30 mouse cellular contexts compared by ENCODE assay signal in the genomic region with DNA sequence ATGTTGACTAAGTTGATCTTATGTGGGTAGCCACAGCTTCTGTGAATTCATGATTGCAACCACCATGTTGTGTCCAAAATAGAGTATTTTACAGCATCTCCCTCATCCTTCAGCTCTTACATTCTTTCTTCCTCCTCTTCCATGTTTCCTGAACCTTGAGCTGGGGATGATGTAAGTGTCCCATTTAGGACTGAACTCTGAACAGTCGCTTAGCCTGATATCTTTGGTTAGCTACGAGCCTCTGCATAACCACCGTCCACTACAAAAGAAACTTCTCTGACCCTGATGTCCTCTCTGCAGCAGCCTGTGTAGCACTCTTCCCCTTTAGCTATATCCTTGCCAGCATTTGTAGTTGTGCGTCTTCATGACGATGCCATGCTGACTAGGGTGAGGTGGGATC. TPM values are rescaled to one million over a fixed set of nuclear protein-coding genes. Genes with fewer than 3 reads are reported as not detected.
"Had no signal": no experiment of that assay in that cellular context is flagged by ENCODE, and none has a peak within 500 bp of the region (broad histone marks: within the 10 kb centered on the region; RNA-seq: fewer than 3 reads in every experiment).

No protein-coding gene starts in this region.

- H3K4me1 ChIP-seq: hindbrain, embryonic 10.5 days; hindbrain, embryonic 12.5 days; intestine, embryonic 15.5 days; limb, embryonic 10.5 days; limb, embryonic 12.5 days; liver, embryonic 13.5 days; liver, embryonic 15.5 days had no signal

- DNase-seq: gastrocnemius, adult 2 months; gastrocnemius, postnatal 10 days; gastrocnemius, postnatal 25 days; heart, adult 18-20 months; heart, postnatal 10 days; heart, postnatal 4 days; kidney, adult 18-20 months; kidney, postnatal 25 days; kidney, postnatal 4 days; liver; liver, embryonic 13.5 days had no signal

- ATAC-seq: hindbrain, embryonic 16.5 days; inflammation-experienced regulatory T-cells, adult 6 months; intestine, embryonic 15.5 days had no signal

- H3K27me3 ChIP-seq: heart, embryonic 12.5 days; intestine, embryonic 15.5 days; kidney, embryonic 15.5 days had no signal

- H3K9ac ChIP-seq: heart, embryonic 12.5 days; hindbrain, embryonic 12.5 days; hindbrain, embryonic 14.5 days; intestine, embryonic 15.5 days; kidney, embryonic 15.5 days; limb, embryonic 12.5 days; liver, embryonic 13.5 days; liver, embryonic 15.5 days had no signal

- H3K4me3 ChIP-seq: gastrocnemius, adult 2 months; heart, embryonic 10.5 days; heart, embryonic 12.5 days; hindbrain, embryonic 10.5 days; hindbrain, embryonic 12.5 days; intestine, embryonic 15.5 days; kidney, embryonic 15.5 days; layer of hippocampus, adult 2 months; left cerebral cortex, adult 2 months; limb, embryonic 10.5 days; limb, embryonic 12.5 days; liver, embryonic 13.5 days; liver, embryonic 15.5 days had no signal

- H3K27ac ChIP-seq: gastrocnemius, adult 2 months; heart, embryonic 10.5 days; hindbrain, embryonic 10.5 days; hindbrain, embryonic 12.5 days; hindbrain, embryonic 14.5 days; intestine, embryonic 15.5 days; kidney, embryonic 15.5 days; kidney, postnatal 0 days; layer of hippocampus, adult 2 months; left cerebral cortex, adult 2 months; limb, embryonic 10.5 days; limb, embryonic 12.5 days; liver, embryonic 13.5 days; liver, embryonic 15.5 days had no signal

- H3K9me3 ChIP-seq: heart, embryonic 10.5 days; heart, embryonic 12.5 days; hindbrain, embryonic 10.5 days; hindbrain, embryonic 12.5 days; intestine, embryonic 15.5 days; kidney, embryonic 15.5 days; limb, embryonic 10.5 days; limb, embryonic 12.5 days; liver, embryonic 13.5 days; liver, embryonic 15.5 days had no signal

- H3K4me2 ChIP-seq: heart, embryonic 12.5 days; hindbrain, embryonic 12.5 days; hindbrain, embryonic 14.5 days; intestine, embryonic 15.5 days; kidney, embryonic 15.5 days; limb, embryonic 12.5 days; liver, embryonic 13.5 days; liver, embryonic 15.5 days had no signal

RNA-seq across cellular contexts. Expression of a gene that starts 0.5 kb away (rescaled TPM):
- polyA plus RNA-seq: frontal cortex, adult 2 months; heart, embryonic 10.5 days; heart, embryonic 12.5 days; heart, embryonic 14.5 days; heart, embryonic 16.5 days; hindbrain, embryonic 10.5 days; hindbrain, embryonic 12.5 days; hindbrain, embryonic 14.5 days; hindbrain, embryonic 16.5 days; intestine, embryonic 15.5 days; kidney, embryonic 15.5 days; kidney, postnatal 0 days; limb, embryonic 10.5 days; limb, embryonic 12.5 days; limb, embryonic 14.5 days; liver, embryonic 13.5 days; liver, embryonic 15.5 days had no signal

RNA-seq across cellular contexts. Expression of a gene that starts 7.5 kb away (rescaled TPM):
- polyA plus RNA-seq: inflammation-experienced regulatory T-cells, adult 6 months had no signal
